Comparison of ENCODE assay signal across 8 mouse cellular contexts in the genomic region with DNA sequence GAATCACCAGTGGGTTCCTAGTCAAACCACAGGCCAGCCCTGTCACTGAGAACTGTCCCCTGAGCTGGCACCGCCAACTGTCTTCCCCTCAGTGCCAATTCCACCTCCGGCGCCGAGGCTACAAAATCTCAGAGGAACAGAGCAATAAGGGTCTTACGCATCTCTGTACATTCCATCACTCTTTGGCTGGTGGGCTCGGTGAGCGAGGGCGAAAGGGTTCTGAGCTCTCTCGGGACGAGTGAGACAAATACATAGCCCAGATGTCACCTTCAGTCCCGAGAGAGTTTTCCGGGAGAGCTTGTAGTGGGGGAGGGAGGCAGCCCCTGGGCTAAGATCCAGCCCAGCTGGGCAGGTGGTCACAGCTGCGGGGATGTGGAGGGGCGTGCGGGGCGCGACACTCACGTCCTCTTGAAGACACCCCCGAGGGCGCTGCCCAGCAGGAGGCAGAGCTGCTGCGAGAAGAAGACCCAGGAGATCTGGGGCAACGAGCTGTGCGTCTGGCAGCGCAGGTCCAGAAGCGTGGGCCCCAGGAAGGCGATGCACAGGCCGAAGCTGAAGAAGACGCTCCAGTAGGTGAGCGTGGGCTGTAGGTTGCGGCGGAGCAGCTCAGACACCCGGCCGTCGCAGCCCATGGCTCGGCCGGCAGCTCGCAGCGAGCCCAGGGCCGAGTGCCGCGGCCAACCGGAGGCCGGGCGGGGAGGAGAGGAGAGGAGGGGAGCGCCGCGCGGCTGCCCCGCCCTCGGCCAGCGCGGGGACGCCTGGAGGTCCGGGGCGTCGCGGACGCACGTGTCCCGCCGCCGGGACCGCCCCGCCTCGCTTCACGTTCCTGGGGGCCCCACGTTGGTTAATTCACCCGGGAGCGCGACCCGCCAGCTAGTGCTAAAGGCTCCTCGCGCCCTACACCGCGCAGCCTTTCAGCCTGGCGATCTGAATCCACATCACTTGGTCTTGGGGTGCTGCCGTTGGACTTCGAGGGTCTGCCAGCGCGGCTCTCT. TPM values are rescaled to one million over a fixed set of nuclear protein-coding genes. Genes with fewer than 3 reads are reported as not detected.
DNase-seq lines count a peak whose midpoint lies in the region; ATAC-seq and TF ChIP-seq lines count a peak whose summit lies in the region.

A gene (minus strand): TSS at position 802 of the 995 bp plus-strand sequence.

- 3% methylated on average over 78 of the region's 80 CpGs for WGBS in forebrain, embryonic 10.5 days
- WGBS in heart, embryonic 15.5 days = 2% methylated on average over 79 of the region's 80 CpGs
- WGBS in liver, embryonic 15.5 days (ENCODE audit: insufficient replicate concordance) = 4% methylated on average over 69 of the region's 80 CpGs
- 3% methylated on average over 75 of the region's 80 CpGs for WGBS in neural tube, embryonic 12.5 days

- no peaks in the 10 kb centered on the region for H3K9me3 ChIP-seq in forebrain, embryonic 10.5 days
- no peaks in the 10 kb centered on the region for H3K9me3 ChIP-seq in heart, embryonic 15.5 days (replicated peaks)
- H3K9me3 ChIP-seq in liver, embryonic 15.5 days (replicated peaks) = no peaks in the 10 kb centered on the region
- no peaks in the 10 kb centered on the region for H3K9me3 ChIP-seq in neural tube, embryonic 12.5 days

- H3K79me3 ChIP-seq in C2C12 (ENCODE audit: low read depth) = no peaks in the 10 kb centered on the region

- H3K4me3 ChIP-seq in C2C12 (ENCODE audit: insufficient read depth, poor library complexity, severe bottlenecking) = no peak within 1 kb of the TSS
- peak within 1 kb of the TSS; percentile 57 for H3K4me3 ChIP-seq in forebrain, embryonic 10.5 days
- peak within 1 kb of the TSS; percentile 56 for H3K4me3 ChIP-seq in heart, embryonic 15.5 days
- peak within 1 kb of the TSS; percentile 39 for H3K4me3 ChIP-seq in liver, embryonic 15.5 days (replicated peaks)
- H3K4me3 ChIP-seq in neural tube, embryonic 12.5 days = peak within 1 kb of the TSS; percentile 41

- no peak for TF ChIP-seq CTCF in C2C12 (IDR thresholded peaks at IDR 0.05; ENCODE audit: control insufficient read depth, insufficient read depth, insufficient read length)

- peak; percentile 73; the same call in 1 of the 2 replicates for ATAC-seq in heart, embryonic 15.5 days (replicated peaks; ENCODE audit: insufficient number of reproducible peaks, insufficient read depth, low FRiP score, low read depth)
- ATAC-seq in liver, embryonic 15.5 days (ENCODE audit: insufficient read depth) = 0 out of 2 replicates have a peak, but pooled peaks have one; percentile 12
- peak; percentile 63 for ATAC-seq in neural tube, embryonic 12.5 days (ENCODE audit: low FRiP score, low read depth)

- peak within 1 kb of the TSS; percentile 99 for H3K4me2 ChIP-seq in heart, embryonic 15.5 days
- peak within 1 kb of the TSS; percentile 66 for H3K4me2 ChIP-seq in liver, embryonic 15.5 days
- peak within 1 kb of the TSS; percentile 86 for H3K4me2 ChIP-seq in neural tube, embryonic 12.5 days (replicated peaks)

- H3K9ac ChIP-seq in heart, embryonic 15.5 days = peak within 1 kb of the TSS; percentile 63
- no peak within 1 kb of the TSS for H3K9ac ChIP-seq in liver, embryonic 15.5 days
- peak within 1 kb of the TSS; percentile 62 for H3K9ac ChIP-seq in neural tube, embryonic 12.5 days

- H3K79me2 ChIP-seq in C2C12 (ENCODE audit: control insufficient read depth, insufficient read depth) = no peaks in the 10 kb centered on the region

- peaks cover 14% of the 10 kb centered on the region for H3K4me1 ChIP-seq in forebrain, embryonic 10.5 days
- H3K4me1 ChIP-seq in heart, embryonic 15.5 days (replicated peaks) = peaks cover 14% of the 10 kb centered on the region
- H3K4me1 ChIP-seq in liver, embryonic 15.5 days (replicated peaks) = peaks cover 10% of the 10 kb centered on the region
- peaks cover 12% of the 10 kb centered on the region for H3K4me1 ChIP-seq in neural tube, embryonic 12.5 days

- H3K36me3 ChIP-seq in C2C12 (ENCODE audit: control insufficient read depth, insufficient read depth) = no peaks in the 10 kb centered on the region
- no peaks in the 10 kb centered on the region for H3K36me3 ChIP-seq in forebrain, embryonic 10.5 days (replicated peaks)
- H3K36me3 ChIP-seq in heart, embryonic 15.5 days = no peaks in the 10 kb centered on the region
- H3K36me3 ChIP-seq in liver, embryonic 15.5 days (replicated peaks) = no peaks in the 10 kb centered on the region
- H3K36me3 ChIP-seq in neural tube, embryonic 12.5 days = no peaks in the 10 kb centered on the region

- H3K27ac ChIP-seq in forebrain, embryonic 10.5 days = peak within 1 kb of the TSS; percentile 44
- no peak within 1 kb of the TSS for H3K27ac ChIP-seq in heart, embryonic 15.5 days
- H3K27ac ChIP-seq in liver, embryonic 15.5 days (replicated peaks) = no peak within 1 kb of the TSS
- H3K27ac ChIP-seq in neural tube, embryonic 12.5 days = no peak within 1 kb of the TSS

- H3K27me3 ChIP-seq in C2C12 (ENCODE audit: control insufficient read depth, insufficient read depth, insufficient read length) = peaks cover 48% of the 10 kb centered on the region
- H3K27me3 ChIP-seq in forebrain, embryonic 10.5 days (ENCODE audit: poor library complexity, severe bottlenecking) = peaks cover 65% of the 10 kb centered on the region
- H3K27me3 ChIP-seq in heart, embryonic 15.5 days = peaks cover 56% of the 10 kb centered on the region
- peaks cover 79% of the 10 kb centered on the region for H3K27me3 ChIP-seq in liver, embryonic 15.5 days
- peaks cover 48% of the 10 kb centered on the region for H3K27me3 ChIP-seq in neural tube, embryonic 12.5 days (replicated peaks)

- DNase-seq in adrenal gland, postnatal 36 days = peak; percentile 73 to 80
- DNase-seq in forebrain, embryonic 10.5 days (ENCODE audit: extremely low spot score, low spot score) = peak; percentile 28
- DNase-seq in kidney, postnatal 25 days = peak; percentile 37 to 76
- DNase-seq in thymus, adult 18-20 months = peak; percentile 22 to 33

- peak within 1 kb of the TSS; percentile 63 for H3ac ChIP-seq in C2C12 (ENCODE audit: control insufficient read depth, insufficient read length, low read depth)

TF ChIP-seq in C2C12, 6 proteins besides CTCF, POLR2A, EP300 and RAD21:
- TF ChIP-seq MYOG (IDR thresholded peaks at IDR 0.05; ENCODE audit: control insufficient read depth, extremely low read depth, insufficient read length) = no peak
- TF ChIP-seq MAX (IDR thresholded peaks at IDR 0.05) = no peak
- no peak for TF ChIP-seq USF1 (IDR thresholded peaks at IDR 0.05; ENCODE audit: low read depth)
- TF ChIP-seq FOSL1 (IDR thresholded peaks at IDR 0.05; ENCODE audit: insufficient read depth, low read length, poor library complexity, severe bottlenecking) = no peak
- no peak for TF ChIP-seq MYOD1 (IDR thresholded peaks at IDR 0.05; ENCODE audit: control insufficient read depth, insufficient read length, low read depth)
- no peak for TF ChIP-seq CEBPB (IDR thresholded peaks at IDR 0.05; ENCODE audit: low read depth)

RNA-seq across cellular contexts. Expression of the gene that starts here (rescaled TPM):
- 7.8 TPM for polyA plus RNA-seq in C2C12 (2012; fragmentation: generic; extraction: Trizol)
- total RNA-seq in adrenal gland, postnatal 36 days (2021) = 10 to 100 TPM; 10.1 to 30.4 TPM
- polyA plus RNA-seq in forebrain, embryonic 10.5 days (2016; fragmentation: Nextera tagmentation; extraction: Ambion mirVana) = 11.1 and 13.0 TPM in 2 replicates
- polyA plus RNA-seq in heart, embryonic 15.5 days (2015; fragmentation: Nextera tagmentation; extraction: Ambion mirVana) = 7.2 and 11.2 TPM in 2 replicates
- 3.7 and 4.6 TPM in 2 replicates for polyA plus RNA-seq in liver, embryonic 15.5 days (2015; fragmentation: Nextera tagmentation; extraction: Ambion mirVana)
- polyA plus RNA-seq in neural tube, embryonic 12.5 days (2016; fragmentation: Nextera tagmentation; extraction: Ambion mirVana) = 9.8 and 11.2 TPM in 2 replicates

Comparison
In these comparisons a context has a peak if more than half of its experiments do, and no peak if none do; other contexts are left out.
1. ATAC-seq: peak in every context shown above with its lines; median percentile 73 in heart, embryonic 15.5 days; 63 in neural tube, embryonic 12.5 days; 12 in liver, embryonic 15.5 days.